Mouse (Mus musculus): ENCODE results near the gene Zfp408.

GRCm38 (mm10) chr2:91649152-91649551 is 439 bp downstream of the Zfp408 start:
- TF ChIP-seq E2F4 (IDR thresholded peaks at IDR 0.05; ENCODE audit: insufficient read depth), result no peak
- TF ChIP-seq POLR2A (IDR thresholded peaks at IDR 0.05; ENCODE audit: insufficient read length, low read depth), result no peak
- no peak for TF ChIP-seq MYOD1 (IDR thresholded peaks at IDR 0.05; ENCODE audit: control insufficient read depth in 1 of 3, insufficient read length in 2 of 3, low read depth in 2 of 3)
- no peak for TF ChIP-seq POLR2AphosphoS2 (IDR thresholded peaks at IDR 0.05; ENCODE audit: insufficient read length, low read depth)
- no peak for TF ChIP-seq CEBPB (IDR thresholded peaks at IDR 0.05; ENCODE audit: insufficient read depth, poor library complexity, severe bottlenecking)
- TF ChIP-seq USF1 (IDR thresholded peaks at IDR 0.05; ENCODE audit: low read depth), result no peak
- no peak for TF ChIP-seq SRF (IDR thresholded peaks at IDR 0.05; ENCODE audit: control insufficient read depth, insufficient read length, low read depth)
